Mouse (Mus musculus) spleen, postnatal 4 days (tissue): ENCODE data around the gene Gna12.

Experiments used
- DNase-seq, 2 experiments: peaks; one replicate each; pipeline ENCODE4 v3.0.0; 2022; ENCODE audit warnings: low spot score in 2 of 2

Gna12 gene

GRCm38 (mm10) chr5:140796051-140796450, 34.2 kb downstream of the Gna12 start:
- DNase-seq, result no peak

- peak in 1 of 2 experiments; percentile 22 for DNase-seq
These were observed 35.1 kb downstream of the Gna12 start for GRCm38 (mm10) chr5:140795176-140795575.

- no peak for DNase-seq
These were observed 35.5 kb downstream of the Gna12 start for GRCm38 (mm10) chr5:140794753-140795152.

GRCm38 (mm10) chr5:140792233-140792632, 38.0 kb downstream of the Gna12 start:
- no peak for DNase-seq

GRCm38 (mm10) chr5:140790937-140791877, 39.0 kb downstream of the Gna12 start:
- peak in 1 of 2 experiments; percentile 41 for DNase-seq

GRCm38 (mm10) chr5:140790392-140790791, 39.8 kb downstream of the Gna12 start:
- DNase-seq, result no peak

GRCm38 (mm10) chr5:140789561-140789960, 40.7 kb downstream of the Gna12 start:
- DNase-seq, result no peak

GRCm38 (mm10) chr5:140785240-140785872, 44.9 kb downstream of the Gna12 start:
- DNase-seq, result no peak

GRCm38 (mm10) chr5:140784288-140784687, 45.9 kb downstream of the Gna12 start:
- no peak for DNase-seq

- no peak for DNase-seq
These were observed 46.7 kb downstream of the Gna12 start for GRCm38 (mm10) chr5:140783577-140783976.

- no peak for DNase-seq
These were observed 48.2 kb downstream of the Gna12 start for GRCm38 (mm10) chr5:140781886-140782572.

- no peak for DNase-seq
These were observed 49.1 kb downstream of the Gna12 start for GRCm38 (mm10) chr5:140781122-140781521.

- DNase-seq, result no peak
These were observed 53.3 kb downstream of the Gna12 start for GRCm38 (mm10) chr5:140776968-140777367.

- DNase-seq, result no peak
These were observed 55.1 kb downstream of the Gna12 start for GRCm38 (mm10) chr5:140775111-140775510.

GRCm38 (mm10) chr5:140772158-140772557, 58.1 kb downstream of the Gna12 start:
- DNase-seq, result no peak

- DNase-seq, result no peak
These were observed 58.6 kb downstream of the Gna12 start for GRCm38 (mm10) chr5:140771612-140772011.

GRCm38 (mm10) chr5:140768333-140768732, 61.9 kb downstream of the Gna12 start:
- DNase-seq, result no peak

GRCm38 (mm10) chr5:140767704-140768141, 62.5 kb downstream of the Gna12 start:
- DNase-seq, result peak in 1 of 2 experiments; percentile 48

GRCm38 (mm10) chr5:140766566-140766965, 63.7 kb downstream of the Gna12 start:
- no peak for DNase-seq

- no peak for DNase-seq
These were observed 65.2 kb downstream of the Gna12 start for GRCm38 (mm10) chr5:140764921-140765613.

GRCm38 (mm10) chr5:140762540-140762939, 67.7 kb downstream of the Gna12 start:
- DNase-seq, result no peak

- no peak for DNase-seq
These were observed 71.4 kb downstream of the Gna12 start for GRCm38 (mm10) chr5:140758864-140759263.
